Mouse (Mus musculus): ENCODE measurements around the gene Atp6ap2. TPM values are rescaled to one million over a fixed set of nuclear protein-coding genes. Genes with fewer than 3 reads are reported as not detected.

The Atp6ap2 gene
- total RNA-seq, 2 experiments from 2014 or later, result 190 to 210 TPM

Other genes with a start within 250 kb of the Atp6ap2 start
- gene 1810030O07Rik, start 85.9 kb downstream of the Atp6ap2 start, total RNA-seq (2021), result 10 to 100 TPM; 16.3 to 16.4 TPM
- gene Med14, start 174.3 kb downstream of the Atp6ap2 start, total RNA-seq (2021), result 10 to 100 TPM; 69.1 TPM

Measured in layer of hippocampus, postnatal 10 days (tissue).